Mouse (Mus musculus): ENCODE results near the gene Prkaca.
A peak's percentile ranks its signal among the peaks of the same experiment; 100 is the strongest.

The Prkaca gene

GRCm38 (mm10) chr8:84039050-84039449 lies 66.3 kb downstream of the Prkaca start:
- peak; percentile 62 for DNase-seq (ENCODE audit: low spot score)

- peak; percentile 51 for DNase-seq (ENCODE audit: low spot score)
These were observed 69.5 kb downstream of the Prkaca start, which contains the start of gene Il27ra for GRCm38 (mm10) chr8:84042066-84042947. Gene Il27ra (minus strand): TSS chr8:84042589.

- DNase-seq (ENCODE audit: low spot score) = no peak
These were observed 70.2 kb downstream of the Prkaca start for GRCm38 (mm10) chr8:84042948-84043342.

GRCm38 (mm10) chr8:84044103-84044502 lies 71.3 kb downstream of the Prkaca start:
- no peak for DNase-seq (ENCODE audit: low spot score)

GRCm38 (mm10) chr8:84044900-84045299 lies 72.1 kb downstream of the Prkaca start, which contains the start of gene Rln3:
Gene Rln3 (minus strand): TSS chr8:84045000.
- DNase-seq (ENCODE audit: low spot score) = no peak
